Mouse (Mus musculus) c-Kit-positive CD71-positive TER-119-positive erythroid progenitor cells, embryonic 14.5 days (primary cell): ENCODE data around the gene Usp10.
A peak's percentile ranks its signal among the peaks of the same experiment; 100 is the strongest.

Experiments used
- DNase-seq: peaks from one replicate; pipeline ENCODE4 v3.0.0-alpha.2; 2013; ENCODE audit warnings: low spot score

Usp10 gene

DNA sequence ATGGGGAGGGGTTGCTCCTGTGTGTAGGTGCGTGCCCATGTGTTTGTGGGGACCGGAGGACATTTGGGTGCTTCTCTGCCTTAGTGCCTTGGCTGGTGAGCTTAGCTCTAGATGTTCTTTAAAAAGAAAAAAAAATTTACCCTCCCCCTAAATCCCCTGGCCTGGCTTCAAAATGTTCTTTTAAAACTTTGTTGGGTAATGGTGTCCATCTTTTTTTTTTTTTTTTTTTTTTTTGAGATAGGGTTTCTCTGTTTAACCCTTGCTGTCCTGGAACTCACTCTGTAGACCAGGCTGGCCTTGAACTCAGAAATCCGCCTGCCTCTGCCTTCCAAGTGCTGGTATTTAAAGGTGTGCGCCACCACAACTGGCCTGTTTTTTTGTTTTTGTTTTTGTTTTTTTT, 5.1 kb downstream of the Usp10 start:
- no peak for DNase-seq

GRCm38 (mm10) chr8:119916237-119916892, 6.2 kb downstream of the Usp10 start:
- no peak for DNase-seq

DNA sequence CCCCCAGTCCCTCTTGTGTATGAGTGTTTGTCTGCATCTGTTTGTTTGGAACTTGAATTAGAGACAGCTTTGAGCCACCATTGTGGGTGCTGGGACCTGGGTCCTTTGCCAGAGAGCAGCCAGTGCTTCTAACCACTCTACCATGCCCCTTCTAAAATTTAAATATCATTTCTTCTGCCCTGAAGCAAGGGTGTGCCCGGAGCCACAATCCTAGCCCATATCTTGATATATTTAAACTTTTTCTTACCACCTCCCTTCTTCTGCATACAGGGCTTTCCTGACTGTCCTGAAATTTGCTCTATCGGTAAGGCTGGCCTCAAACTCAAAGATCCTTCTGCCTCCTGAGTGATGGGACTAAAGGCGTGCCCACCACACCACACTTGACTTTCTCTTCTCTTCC, 7.3 kb downstream of the Usp10 start:
- DNase-seq, result no peak

GRCm38 (mm10) chr8:119918155-119918567, 8.0 kb downstream of the Usp10 start:
- peak; percentile 78 for DNase-seq

GRCm38 (mm10) chr8:119923259-119923658, 13.1 kb downstream of the Usp10 start:
- DNase-seq, result no peak

- no peak for DNase-seq
These were observed 15.3 kb downstream of the Usp10 start for GRCm38 (mm10) chr8:119925428-119925827.

DNA sequence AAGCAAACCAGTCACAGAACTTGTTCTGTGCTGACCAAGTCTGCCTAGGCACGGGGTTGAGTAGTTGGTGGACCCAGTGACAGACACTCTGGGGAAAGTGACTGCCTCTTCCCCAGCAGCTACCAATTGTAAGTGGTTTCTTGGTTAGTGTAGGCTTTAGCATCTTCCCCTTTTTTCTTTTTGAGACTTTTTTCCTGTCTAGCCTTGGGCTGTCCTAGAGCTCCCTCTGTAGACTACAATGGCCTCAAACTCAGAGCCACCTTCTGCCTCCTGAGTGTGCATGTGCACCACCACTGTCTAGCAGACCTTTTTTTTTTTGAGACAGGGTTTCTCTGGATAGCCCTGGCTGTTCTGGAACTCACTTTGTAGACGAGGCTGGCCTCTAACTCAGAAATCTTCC, 16.3 kb downstream of the Usp10 start:
- no peak for DNase-seq

DNA sequence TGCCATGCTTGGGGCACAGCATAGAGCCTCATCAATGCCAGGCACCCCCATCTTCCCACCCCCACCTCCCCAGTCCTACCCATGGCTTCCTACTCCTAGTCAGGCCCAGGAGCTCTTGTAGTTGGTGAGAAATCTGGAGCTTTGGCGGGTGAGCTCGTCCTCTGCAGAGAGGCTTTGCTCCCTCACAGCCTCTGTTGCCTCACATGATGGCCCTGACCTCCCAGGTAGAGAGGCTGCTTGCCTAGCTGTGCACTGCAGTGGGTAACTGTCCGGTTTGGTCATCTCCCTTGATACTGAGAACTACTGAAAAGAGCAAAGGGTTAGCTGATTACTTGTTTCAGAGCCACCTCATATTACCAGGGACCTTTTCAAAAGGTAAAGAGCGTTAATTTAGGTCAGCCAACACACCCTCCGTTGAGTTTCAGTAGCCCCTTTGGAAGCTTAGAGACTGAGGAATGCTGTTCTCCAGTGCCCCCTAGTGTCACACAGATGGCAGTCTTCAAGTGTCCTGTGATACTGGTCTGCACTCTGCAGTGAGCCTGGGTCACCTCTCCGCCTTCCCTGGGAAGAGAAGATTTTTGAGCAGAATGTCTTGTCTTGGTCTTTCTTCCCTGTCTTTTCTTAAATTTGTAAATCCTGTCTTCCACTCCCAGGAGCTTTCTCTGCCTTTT, 17.4 kb downstream of the Usp10 start:
- peak; percentile 61 for DNase-seq

GRCm38 (mm10) chr8:119931317-119931716, 21.2 kb downstream of the Usp10 start:
- DNase-seq, result no peak

DNA sequence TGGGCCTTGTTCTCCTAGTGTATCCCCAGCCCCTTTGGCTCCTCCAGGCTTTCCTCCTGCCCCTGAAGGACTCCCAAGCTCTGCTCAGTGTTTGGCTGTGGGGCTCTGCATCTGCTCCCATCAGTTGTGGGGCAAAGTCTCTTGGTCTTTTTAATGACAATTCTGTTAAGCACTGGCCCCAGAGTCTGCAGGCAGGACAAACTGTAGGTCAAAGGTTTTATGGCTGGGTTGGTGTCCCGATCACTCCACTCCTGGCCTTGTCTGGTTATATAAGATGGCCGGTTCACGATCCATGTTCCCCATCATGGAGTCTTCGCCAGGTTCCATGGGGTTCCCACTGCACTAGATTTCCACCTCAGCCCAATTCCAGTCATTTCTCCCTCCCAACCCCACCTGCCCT, 23.5 kb downstream of the Usp10 start:
- DNase-seq, result no peak

GRCm38 (mm10) chr8:119935541-119935940, 25.4 kb downstream of the Usp10 start:
- DNase-seq, result no peak

DNA sequence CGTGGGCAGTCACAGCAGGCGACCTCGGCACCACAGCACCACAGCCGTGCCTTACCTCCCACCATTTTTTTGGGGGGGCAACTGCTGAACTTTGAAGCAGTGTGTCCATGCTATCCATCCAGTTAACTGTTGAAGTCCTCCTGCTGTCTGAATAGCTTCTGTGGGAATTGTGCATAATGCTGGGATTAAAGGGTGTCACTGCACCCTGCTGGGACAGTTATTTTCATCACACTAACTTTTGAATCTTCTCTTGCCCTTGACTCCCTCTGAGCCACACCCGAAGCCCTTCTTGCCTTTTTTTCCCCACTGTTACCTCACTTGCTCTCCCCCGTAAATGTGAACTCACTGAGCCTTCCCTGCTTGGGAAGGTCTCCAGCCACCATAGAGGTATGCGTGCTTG, 28.3 kb downstream of the Usp10 start:
- no peak for DNase-seq

DNA sequence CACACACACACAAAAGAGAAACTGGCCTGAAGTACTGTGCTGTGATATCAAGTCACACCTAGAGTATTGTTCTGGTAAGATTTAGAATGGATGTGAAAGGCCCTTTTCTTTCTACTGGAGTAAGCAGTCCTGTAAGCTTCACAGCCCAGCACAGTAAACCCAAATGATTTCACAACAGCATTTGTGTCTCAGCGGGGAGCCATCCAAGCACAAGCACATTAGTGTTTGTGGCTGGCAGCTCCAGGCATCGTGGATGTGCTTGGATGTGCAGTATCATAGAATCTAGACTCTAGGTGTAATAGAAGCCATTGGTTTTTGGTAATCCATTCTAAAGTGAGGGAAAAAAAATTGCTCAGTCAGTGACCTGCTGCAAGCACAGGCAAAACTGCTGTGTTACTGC, 29.2 kb downstream of the Usp10 start:
- DNase-seq, result no peak

- DNase-seq, result no peak
These were observed 31.3 kb downstream of the Usp10 start for GRCm38 (mm10) chr8:119941471-119941870.

DNA sequence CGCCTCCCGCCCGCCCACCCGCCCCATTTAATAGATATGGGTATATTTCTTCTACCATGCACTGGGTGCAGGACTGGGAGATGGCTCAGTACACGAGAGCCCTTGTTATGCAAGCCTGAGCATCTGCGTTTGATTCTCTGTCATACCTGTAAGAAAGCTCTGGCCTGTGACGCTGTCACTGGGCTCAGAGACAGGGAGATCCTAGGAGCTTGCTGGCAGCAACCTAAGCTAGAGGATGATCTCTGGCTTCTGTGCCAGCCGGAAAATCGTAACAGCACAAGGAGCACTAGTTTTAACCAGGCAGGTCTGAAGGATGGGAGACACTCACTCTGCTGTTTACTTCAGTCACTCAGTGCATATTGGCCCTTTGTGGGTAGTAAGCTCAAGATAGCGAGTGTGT, 33.5 kb downstream of the Usp10 start:
- DNase-seq, result no peak

DNA sequence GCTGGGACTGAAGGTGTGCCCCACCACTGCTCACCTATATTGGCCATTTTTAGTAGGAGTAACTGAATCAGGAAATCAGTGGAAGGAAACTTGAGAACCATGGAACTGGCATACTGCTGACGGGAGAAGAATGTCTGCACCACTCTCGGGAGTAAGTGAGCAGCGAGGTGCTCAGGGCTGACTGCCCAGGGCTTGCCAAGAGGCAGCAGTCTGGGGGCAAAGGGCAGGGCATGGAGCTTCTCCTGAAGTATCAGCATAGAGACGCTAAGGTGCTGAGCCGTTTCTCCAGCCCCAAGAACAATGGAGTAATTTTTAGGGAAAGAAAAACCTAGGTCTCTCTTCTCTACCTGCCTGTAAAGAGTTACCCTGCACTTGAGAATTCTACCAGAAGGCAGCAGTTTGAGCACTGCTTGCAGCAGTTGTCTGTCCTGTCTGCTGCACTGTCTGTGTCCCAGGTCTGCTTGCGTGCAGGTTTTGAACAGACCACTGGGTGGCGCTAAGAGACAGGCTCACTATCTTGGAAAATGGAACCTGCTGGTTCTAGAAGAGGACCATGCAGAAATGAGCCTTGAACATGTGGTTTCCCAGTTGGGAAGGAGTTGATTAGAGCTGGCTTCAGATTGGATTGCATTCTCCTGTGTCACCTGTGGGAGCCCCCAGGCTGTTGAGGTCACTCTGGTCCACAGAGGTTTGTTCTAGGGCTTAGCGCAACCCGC, 34.1 kb downstream of the Usp10 start:
- peak; percentile 51 for DNase-seq

- no peak for DNase-seq
These were observed 36.2 kb downstream of the Usp10 start for GRCm38 (mm10) chr8:119946326-119946865.

GRCm38 (mm10) chr8:119947653-119948052, 37.5 kb downstream of the Usp10 start:
- DNase-seq, result no peak

DNA sequence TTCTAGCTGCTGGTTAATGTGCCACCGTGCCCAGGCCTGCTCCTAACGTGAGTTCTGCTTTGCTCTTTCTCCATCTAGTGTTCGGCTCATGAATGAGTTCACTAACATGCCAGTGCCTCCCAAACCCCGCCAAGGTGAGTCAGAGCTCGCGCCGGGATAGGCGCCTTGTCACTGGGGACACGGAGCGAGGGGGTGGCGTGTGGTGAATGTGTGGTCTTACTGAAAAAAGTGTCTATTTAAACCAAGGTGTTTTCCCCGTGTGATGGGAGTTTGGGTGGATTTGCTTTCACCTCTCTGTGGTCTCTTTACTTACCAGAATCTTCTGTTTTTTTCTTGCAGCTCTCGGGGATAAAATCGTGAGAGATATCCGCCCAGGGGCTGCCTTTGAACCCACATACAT, 38.2 kb downstream of the Usp10 start:
- DNase-seq, result no peak

DNA sequence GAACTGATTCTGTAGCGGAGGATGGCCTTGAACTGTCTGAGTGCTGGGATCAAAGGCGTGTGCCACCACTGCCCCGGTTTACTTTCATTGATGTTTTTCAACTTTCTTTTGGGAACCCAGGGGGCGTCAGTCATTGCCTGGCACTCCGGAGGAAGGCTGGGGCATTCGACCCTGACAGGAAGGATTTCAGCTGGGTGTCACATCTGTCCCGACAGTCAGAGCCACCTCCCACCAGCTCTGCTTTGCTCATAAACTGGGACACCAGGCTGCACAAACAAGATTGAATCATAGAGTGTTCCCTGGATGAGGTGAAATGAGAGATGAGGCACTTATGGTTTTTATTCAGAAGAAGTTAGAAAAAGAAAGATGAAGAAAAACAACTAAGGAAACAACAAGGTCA, 42.1 kb downstream of the Usp10 start:
- DNase-seq, result no peak

DNA sequence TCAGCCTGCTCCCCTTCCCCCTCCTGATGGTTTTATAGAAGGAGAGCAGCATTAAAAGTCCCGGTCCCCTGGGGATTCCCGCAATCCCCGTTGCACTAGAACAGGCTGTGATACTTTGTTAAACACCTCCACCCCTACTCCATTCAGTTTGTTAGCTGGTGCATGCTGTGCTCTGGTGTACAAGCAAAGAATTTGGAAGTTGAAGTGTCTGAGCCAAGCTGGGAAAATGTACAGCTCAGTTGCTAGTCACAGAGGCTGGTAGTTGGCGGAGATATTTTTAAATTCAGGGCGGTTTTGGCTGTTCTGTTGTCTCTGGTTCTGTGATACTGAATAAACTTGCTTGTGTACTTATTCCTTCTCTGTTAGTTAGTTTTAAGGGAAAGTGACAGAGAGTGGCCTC, 42.6 kb downstream of the Usp10 start:
- no peak for DNase-seq

GRCm38 (mm10) chr8:119955333-119955732, 45.2 kb downstream of the Usp10 start:
- no peak for DNase-seq

DNA sequence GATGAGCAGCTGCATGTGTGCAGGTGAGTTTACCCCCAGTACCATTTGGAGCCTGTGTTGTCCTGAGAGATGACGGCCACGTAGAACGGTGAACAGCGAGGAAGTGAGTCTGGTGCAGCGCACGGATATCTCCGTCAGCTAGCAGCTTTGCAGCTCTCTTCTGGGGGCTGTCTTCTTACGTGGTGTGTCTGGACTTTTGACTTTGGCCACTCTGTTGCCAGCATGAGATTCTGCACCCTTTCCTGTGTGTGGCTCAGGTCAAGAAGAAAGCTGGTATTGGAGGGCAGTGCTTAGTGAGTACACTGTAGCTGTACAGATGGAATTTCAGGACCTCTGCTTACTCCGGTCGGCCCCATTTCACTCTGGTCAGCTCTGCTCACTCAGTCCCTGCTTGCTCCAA, 47.9 kb downstream of the Usp10 start:
- DNase-seq, result no peak
